Mouse (Mus musculus) midbrain, embryonic 16.5 days (tissue): Measurements from ENCODE around the gene Jade1. TPM values are rescaled to one million over a fixed set of nuclear protein-coding genes. Genes with fewer than 3 reads are reported as not detected.

ENCODE experiments used
- ATAC-seq: fragments of 200-750 bp; cut with Nextera tagmentation; 2 replicates; pipeline ENCODE4 v1.8.0; 2017; ENCODE audit warnings: moderate TSS enrichment
- H3K27ac ChIP-seq: fragments of 300-500 bp; sonication (generic); 2 replicates; pipeline ENCODE4 v1.5.1; 2014; ENCODE audit warnings: mild to moderate bottlenecking, low read length, mixed read lengths
- H3K27me3 ChIP-seq: fragments of 300-500 bp; sonication (generic); 2 replicates; pipeline ENCODE4 v1.6.1; 2014; ENCODE audit warnings: low read depth, low read length, mixed read lengths; ENCODE audit not compliant: control insufficient read depth, insufficient read depth
- H3K36me3 ChIP-seq: fragments of 300-500 bp; sonication (generic); 2 replicates; pipeline ENCODE4 v1.6.1; 2014; ENCODE audit warnings: mild to moderate bottlenecking, low read length, moderate library complexity, mixed read lengths; ENCODE audit not compliant: control insufficient read depth, insufficient read depth
- H3K4me1 ChIP-seq: fragments of 300-500 bp; sonication (generic); 2 replicates; pipeline ENCODE4 v1.6.1; 2014; ENCODE audit warnings: mild to moderate bottlenecking, low read length, mixed read lengths; ENCODE audit not compliant: control insufficient read depth, insufficient read depth
- H3K4me2 ChIP-seq: fragments of 300-500 bp; sonication (generic); 2 replicates; pipeline ENCODE4 v1.6.1; 2014; ENCODE audit warnings: mild to moderate bottlenecking, low read length, mixed read lengths
- H3K4me3 ChIP-seq: fragments of 300-500 bp; sonication (generic); 2 replicates; pipeline ENCODE4 v1.5.1; 2014; ENCODE audit warnings: low read depth, mild to moderate bottlenecking, low read length, moderate library complexity, mixed read lengths
- H3K9ac ChIP-seq: fragments of 300-500 bp; sonication (generic); 2 replicates; pipeline ENCODE4 v1.6.1; 2014; ENCODE audit warnings: low read depth, low read length, mixed read lengths
- H3K9me3 ChIP-seq: fragments of 300-500 bp; sonication (generic); replicated peaks from 2 replicates; pipeline ENCODE4 v1.6.1; 2014; ENCODE audit warnings: mild to moderate bottlenecking, low read length, mixed read lengths; ENCODE audit not compliant: control insufficient read depth, poor library complexity, severe bottlenecking
- WGBS: fragments of 180-500 bp; shearing (Covaris S2); extraction: QIAGEN DNeasy Blood & Tissue Kit; methylation state at CpG from one replicate; pipeline ENCODE4 v1.1.7; 2014; 5-methylcytosine and 5-hydroxymethylcytosine counted together
- polyA plus RNA-seq: library from polyadenylated mRNA; unstranded; fragments of >200 nt; fragmentation: Nextera tagmentation; extraction: Ambion mirVana; gene quantifications from 2 replicates; pipeline ENCODE4 v1.2.1, GENCODE M21; 2015

Gene Jade1
- polyA plus RNA-seq, 1 experiment from 2014 or later = 13.2 TPM

DNA sequence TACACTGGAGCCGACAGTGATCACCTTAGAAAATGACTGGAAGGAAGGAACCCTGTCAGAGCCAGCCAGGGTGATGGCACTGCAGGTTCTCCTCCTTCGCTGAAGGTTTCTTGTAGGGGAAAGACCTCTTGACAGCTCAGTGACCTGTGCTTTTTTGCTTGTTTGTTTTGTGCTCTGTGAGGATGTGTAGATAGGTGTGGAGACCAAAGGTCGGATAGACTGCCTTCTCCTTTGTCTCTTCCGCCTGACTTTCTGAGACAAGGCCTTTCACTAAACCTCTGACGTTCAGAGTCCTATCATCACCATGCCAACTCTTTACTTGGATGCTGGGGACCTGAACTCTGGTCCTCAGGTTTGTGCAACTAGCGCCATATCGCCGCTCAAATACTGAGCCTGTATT is 33.0 kb downstream of the Jade1 start:
- Histone ChIP-seq H3K9me3 (no peaks in the 10 kb centered on the region), H3K4me1 (no peaks in the 10 kb centered on the region), H3K9ac (no peak overlapping the region), H3K36me3 (0 out of 2 replicates have a peak, but pooled peaks cover 5% of the 10 kb centered on the region), H3K4me3 (no peak overlapping the region), H3K4me2 (no peak overlapping the region), H3K27ac (no peak overlapping the region), H3K27me3 (no peaks in the 10 kb centered on the region)
- ATAC-seq = no peak
- WGBS = 78% methylated on average over 8 of the region's 8 CpGs

DNA sequence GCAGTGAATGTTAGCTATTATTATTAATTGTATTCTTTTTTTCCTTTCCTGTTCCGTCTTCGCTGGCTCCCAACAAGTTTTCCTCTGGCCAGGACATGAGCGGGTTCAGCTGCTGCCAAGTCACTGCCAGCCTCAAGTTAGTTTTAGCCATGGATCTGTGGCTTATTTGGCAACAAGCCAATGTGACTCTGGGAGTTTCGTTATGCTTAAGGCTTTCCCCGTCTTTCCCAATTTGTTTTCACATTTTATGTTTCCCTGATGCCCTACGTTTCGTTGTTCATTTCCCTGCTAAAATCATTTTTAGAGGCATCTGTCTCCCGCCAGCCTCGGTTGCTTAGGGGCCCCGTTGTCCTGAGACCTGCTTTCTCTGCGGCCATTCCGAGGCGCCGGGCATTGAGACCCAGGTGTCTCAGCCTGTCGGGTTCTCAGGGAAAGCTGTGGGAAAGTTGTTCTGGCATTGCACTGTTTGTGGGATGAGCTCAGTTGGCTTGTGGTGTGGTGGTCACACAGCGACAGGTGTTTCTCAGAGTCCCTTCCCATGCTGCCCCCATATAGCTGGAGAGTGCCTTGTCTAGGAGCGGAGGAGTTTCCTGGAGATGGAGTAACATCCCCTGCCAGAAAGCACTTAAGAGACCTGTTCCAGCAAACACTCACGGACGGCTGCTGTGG is 33.8 kb downstream of the Jade1 start:
- no peaks in the 10 kb centered on the region for H3K9me3 ChIP-seq
- WGBS = 79% methylated on average over 19 of the region's 19 CpGs
- H3K36me3 ChIP-seq = peaks cover 9% of the 10 kb centered on the region; the same call in 1 of the 2 replicates
- H3K9ac ChIP-seq = no peak overlapping the region
- no peak overlapping the region for H3K4me3 ChIP-seq
- H3K27me3 ChIP-seq = no peaks in the 10 kb centered on the region
- H3K4me2 ChIP-seq = no peak overlapping the region
- H3K27ac ChIP-seq = no peak overlapping the region
- no peaks in the 10 kb centered on the region for H3K4me1 ChIP-seq
- ATAC-seq = no peak

DNA sequence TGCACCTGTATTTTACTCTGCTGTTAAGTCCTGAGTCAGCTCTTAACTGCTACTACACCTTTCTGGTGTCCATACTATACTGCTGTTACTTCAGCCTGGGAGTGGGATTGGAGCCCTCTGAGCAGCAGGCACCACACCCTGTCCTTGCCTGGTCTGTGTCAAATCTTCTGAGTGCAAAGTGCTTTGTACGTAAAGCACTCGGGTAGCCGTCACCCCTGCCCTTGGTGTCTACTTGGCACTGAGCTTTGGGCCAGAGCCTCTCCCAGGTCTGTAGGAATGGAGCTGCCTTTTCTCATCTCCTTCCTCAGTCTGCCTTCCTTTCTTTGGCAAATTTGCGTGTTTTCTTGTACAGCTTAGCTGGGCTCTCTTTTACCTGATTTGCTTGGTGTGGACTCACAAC is 34.5 kb downstream of the Jade1 start:
- Histone ChIP-seq H3K9ac (no peak overlapping the region), H3K27me3 (no peaks in the 10 kb centered on the region), H3K36me3 (peaks cover 12% of the 10 kb centered on the region), H3K4me2 (no peak overlapping the region), H3K27ac (no peak overlapping the region), H3K4me3 (no peak overlapping the region), H3K4me1 (no peaks in the 10 kb centered on the region), H3K9me3 (no peaks in the 10 kb centered on the region)
- WGBS = 99% methylated on average over 4 of the region's 4 CpGs
- no peak for ATAC-seq

DNA sequence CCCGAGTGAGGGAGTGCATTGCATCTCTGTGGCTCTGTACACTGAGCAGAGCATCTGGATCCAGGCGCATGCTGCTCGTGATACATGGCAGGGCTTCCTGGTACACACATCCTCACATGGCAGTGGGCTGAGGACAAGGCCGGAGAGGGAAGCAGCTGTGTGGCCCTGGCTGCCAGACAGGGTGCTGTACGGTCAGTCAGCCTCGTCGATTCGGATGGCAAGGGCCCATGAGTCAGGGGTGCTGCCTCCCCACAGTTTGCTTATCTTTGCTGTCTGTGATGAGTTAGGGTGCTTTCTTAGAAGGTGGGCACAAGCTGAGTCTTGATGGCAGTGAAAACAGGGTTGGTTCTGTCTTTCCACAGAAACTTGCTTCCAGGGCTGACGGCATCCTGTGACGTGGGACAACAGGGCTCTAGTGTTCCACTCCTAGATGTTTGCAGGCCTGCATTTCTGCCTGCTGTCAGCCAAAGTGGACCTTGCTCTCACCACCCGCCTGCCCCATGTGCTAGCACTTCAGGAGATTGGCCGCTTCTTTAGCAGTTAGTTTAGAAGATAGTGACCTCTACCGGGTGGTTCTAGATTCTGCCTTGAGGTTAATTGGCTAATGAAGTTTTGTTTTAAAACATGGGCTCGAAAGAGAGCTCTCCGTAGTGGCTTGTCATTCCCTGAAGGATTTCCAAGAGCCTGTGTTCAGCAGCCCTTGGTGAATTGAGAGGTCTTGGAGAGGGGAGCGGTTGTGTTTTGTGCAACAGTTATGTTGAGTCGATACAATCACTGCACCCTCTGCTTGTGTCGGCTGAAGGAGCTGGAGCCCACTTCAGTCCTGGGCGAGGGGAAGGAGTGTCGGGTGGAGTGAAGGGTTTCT is 35.4 kb downstream of the Jade1 start:
- no peak overlapping the region for H3K27ac ChIP-seq
- no peak for ATAC-seq
- no peaks in the 10 kb centered on the region for H3K9me3 ChIP-seq
- no peak overlapping the region for H3K9ac ChIP-seq
- H3K4me3 ChIP-seq = no peak overlapping the region
- 92% methylated on average over 20 of the region's 20 CpGs for WGBS
- H3K4me1 ChIP-seq = no peaks in the 10 kb centered on the region
- H3K4me2 ChIP-seq = no peak overlapping the region
- no peaks in the 10 kb centered on the region for H3K27me3 ChIP-seq
- peaks cover 12% of the 10 kb centered on the region for H3K36me3 ChIP-seq

DNA sequence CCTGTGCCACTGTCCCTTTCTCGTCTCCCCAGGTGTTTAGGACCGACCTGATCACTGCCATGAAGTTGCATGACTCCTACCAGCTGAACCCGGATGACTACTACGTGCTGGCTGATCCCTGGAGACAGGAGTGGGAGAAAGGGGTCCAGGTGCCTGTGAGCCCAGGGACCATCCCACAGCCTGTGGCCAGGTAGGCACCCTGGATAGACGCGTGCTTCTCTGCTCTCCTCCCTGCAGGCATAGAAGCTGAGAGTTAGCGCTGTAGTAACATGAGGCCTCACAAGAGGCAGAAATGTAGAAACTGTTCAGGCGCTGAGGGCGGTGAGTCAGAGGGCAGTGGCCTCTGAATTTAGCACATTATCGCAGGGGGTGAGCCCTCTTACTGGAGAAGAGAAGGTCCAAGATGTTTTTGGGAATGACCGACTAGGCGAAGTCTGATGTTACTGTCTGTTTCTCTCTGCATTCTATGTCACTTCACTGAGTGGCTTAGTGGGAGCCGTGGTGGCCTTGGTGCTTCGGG is 36.2 kb downstream of the Jade1 start:
- H3K4me1 ChIP-seq = no peaks in the 10 kb centered on the region
- no peak overlapping the region for H3K27ac ChIP-seq
- H3K9me3 ChIP-seq = no peaks in the 10 kb centered on the region
- 98% methylated on average over 14 of the region's 14 CpGs for WGBS
- peaks cover 17% of the 10 kb centered on the region for H3K36me3 ChIP-seq
- no peak overlapping the region for H3K4me2 ChIP-seq
- H3K4me3 ChIP-seq = no peak overlapping the region
- ATAC-seq = no peak
- no peak overlapping the region for H3K9ac ChIP-seq
- H3K27me3 ChIP-seq = no peaks in the 10 kb centered on the region

DNA sequence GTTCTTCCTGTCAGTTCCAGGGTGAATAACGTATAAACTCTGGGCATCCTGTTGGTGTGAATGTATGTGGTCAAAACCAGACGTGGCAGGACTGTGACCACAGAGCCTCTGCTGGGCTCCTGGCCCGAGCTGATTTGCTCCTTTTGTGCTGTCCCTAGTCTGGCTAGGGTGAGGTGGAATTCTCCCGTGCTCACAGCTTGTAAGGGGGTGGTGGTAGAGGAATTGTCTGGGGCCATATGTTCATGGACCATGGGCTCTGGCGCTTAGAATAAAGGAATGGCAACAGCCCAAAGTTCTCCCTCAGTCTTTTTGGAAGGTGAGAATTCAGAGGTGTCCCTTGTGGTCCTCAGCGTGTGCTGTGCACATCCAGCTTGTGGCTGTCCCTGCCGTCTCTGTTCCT is 37.3 kb downstream of the Jade1 start:
- peaks cover 22% of the 10 kb centered on the region for H3K36me3 ChIP-seq
- ATAC-seq = no peak

DNA sequence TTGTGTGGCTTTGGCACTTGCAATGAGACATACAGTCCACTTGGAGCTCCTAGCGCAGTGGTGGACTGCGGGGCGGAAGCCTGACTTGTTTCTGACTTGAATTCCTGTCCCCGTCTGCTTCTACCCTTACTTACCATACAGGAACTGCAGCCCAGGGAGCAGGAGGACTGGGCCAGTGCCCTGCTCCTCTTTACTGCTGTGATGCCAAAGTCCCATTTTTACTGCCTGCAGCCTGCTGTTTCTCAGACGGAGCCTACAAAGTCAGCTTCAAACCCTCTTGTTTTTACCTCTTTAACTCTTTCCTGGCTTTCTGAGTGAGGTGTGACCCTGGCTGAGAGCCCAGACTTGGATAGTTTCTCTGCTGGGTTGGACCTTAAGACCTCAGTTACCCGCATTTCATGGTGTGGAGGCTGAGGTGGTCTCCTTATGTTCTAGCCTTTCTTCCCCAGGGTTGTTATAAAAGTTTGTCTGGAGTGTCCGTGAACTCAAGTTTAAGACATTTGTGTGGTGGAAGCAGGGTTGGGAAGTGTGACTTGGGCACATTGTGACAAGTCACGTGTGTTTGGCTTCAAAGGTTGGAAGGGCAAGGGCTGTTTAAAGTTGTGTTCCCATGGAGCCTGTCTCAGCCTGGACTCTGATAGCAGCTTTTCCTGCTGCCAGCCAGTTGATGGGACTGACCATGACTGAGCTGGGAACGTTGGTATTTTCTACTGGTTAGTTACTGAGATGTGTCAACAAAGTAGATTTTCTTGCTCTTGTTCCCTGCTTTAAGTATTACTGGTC is 38.8 kb downstream of the Jade1 start:
- Histone ChIP-seq H3K4me2 (no peak overlapping the region), H3K4me1 (no peaks in the 10 kb centered on the region), H3K36me3 (peaks cover 24% of the 10 kb centered on the region), H3K27ac (no peak overlapping the region), H3K9ac (no peak overlapping the region), H3K27me3 (no peaks in the 10 kb centered on the region), H3K9me3 (no peaks in the 10 kb centered on the region), H3K4me3 (no peak overlapping the region)
- ATAC-seq = no peak
- WGBS = 87% methylated on average over 9 of the region's 9 CpGs

More for the DNA sequence above, 37.3 kb downstream of the Jade1 start:
- Histone ChIP-seq H3K27ac (no peak overlapping the region), H3K4me2 (no peak overlapping the region), H3K4me3 (no peak overlapping the region), H3K9ac (no peak overlapping the region), H3K27me3 (no peaks in the 10 kb centered on the region), H3K4me1 (no peaks in the 10 kb centered on the region), H3K9me3 (no peaks in the 10 kb centered on the region)
- 88% methylated on average over 7 of the region's 7 CpGs for WGBS

DNA sequence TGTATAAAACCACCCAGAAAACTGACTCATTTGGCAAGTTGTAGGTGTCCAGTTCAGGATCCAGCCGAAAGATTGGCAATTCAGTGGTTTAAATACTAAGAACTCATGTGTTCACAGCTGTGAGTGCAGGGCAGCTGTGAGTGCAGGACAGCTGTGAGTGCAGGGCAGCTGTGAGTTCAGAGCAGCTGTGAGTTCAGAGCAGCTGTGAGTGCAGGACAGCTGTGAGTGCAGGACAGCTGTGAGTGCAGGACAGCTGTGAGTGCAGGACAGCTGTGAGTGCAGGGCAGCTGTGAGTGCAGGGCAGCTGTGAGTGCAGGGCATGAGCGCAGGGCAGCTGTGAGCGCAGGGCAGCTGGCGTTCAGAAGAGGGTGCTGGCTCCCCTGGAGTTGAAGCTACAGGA is 39.5 kb downstream of the Jade1 start:
- Histone ChIP-seq H3K4me3 (no peak overlapping the region), H3K36me3 (peaks cover 29% of the 10 kb centered on the region), H3K4me2 (no peak overlapping the region), H3K9ac (no peak overlapping the region), H3K4me1 (0 out of 2 replicates have a peak, but pooled peaks cover under 1% of the 10 kb centered on the region), H3K27ac (no peak overlapping the region), H3K9me3 (no peaks in the 10 kb centered on the region), H3K27me3 (no peaks in the 10 kb centered on the region)
- no peak for ATAC-seq
- WGBS = 92% methylated on average over 4 of the region's 4 CpGs
